Mouse (Mus musculus) midbrain, embryonic 12.5 days (tissue): ENCODE measurements around the gene Kif21b. TPM values are rescaled to one million over a fixed set of nuclear protein-coding genes. Genes with fewer than 3 reads are reported as not detected.

Source experiments
- ATAC-seq: fragments of 200-750 bp; cut with Nextera tagmentation; 2 replicates; pipeline ENCODE4 v1.8.0; 2017; ENCODE audit warnings: low read depth, moderate TSS enrichment, moderate library complexity; ENCODE audit not compliant: low FRiP score
- H3K27ac ChIP-seq: fragments of 300-500 bp; sonication (generic); replicated peaks from 2 replicates; pipeline ENCODE4 v1.5.1; 2016; ENCODE audit warnings: mild to moderate bottlenecking
- H3K27me3 ChIP-seq: fragments of 300-500 bp; sonication (generic); 2 replicates; pipeline ENCODE4 v1.6.1; 2016; ENCODE audit warnings: mild to moderate bottlenecking
- H3K36me3 ChIP-seq: fragments of 300-500 bp; sonication (generic); 2 replicates; pipeline ENCODE4 v1.6.1; 2016
- H3K4me1 ChIP-seq: fragments of 300-500 bp; sonication (generic); 2 replicates; pipeline ENCODE4 v1.6.1; 2016
- H3K4me2 ChIP-seq: fragments of 300-500 bp; sonication (generic); replicated peaks from 2 replicates; pipeline ENCODE4 v1.6.1; 2016; ENCODE audit warnings: mild to moderate bottlenecking, moderate library complexity
- H3K4me3 ChIP-seq: fragments of 300-500 bp; sonication (generic); 2 replicates; pipeline ENCODE4 v1.5.1; 2016; ENCODE audit warnings: mild to moderate bottlenecking
- H3K9ac ChIP-seq: fragments of 300-500 bp; sonication (generic); replicated peaks from 2 replicates; pipeline ENCODE4 v1.6.1; 2016; ENCODE audit warnings: mild to moderate bottlenecking, moderate library complexity
- H3K9me3 ChIP-seq: fragments of 300-500 bp; sonication (generic); 2 replicates; pipeline ENCODE4 v1.6.1; 2016; ENCODE audit warnings: mild to moderate bottlenecking
- WGBS: fragments of 180-500 bp; shearing (Covaris S2); methylation state at CpG from one replicate; pipeline ENCODE4 v1.1.7; 2016; 5-methylcytosine and 5-hydroxymethylcytosine counted together
- polyA plus RNA-seq: library from polyadenylated mRNA; unstranded; fragments of >200 nt; fragmentation: Nextera tagmentation; extraction: Ambion mirVana; gene quantifications from 2 replicates; pipeline ENCODE4 v1.2.1, GENCODE M21; 2016

Gene Kif21b
- polyA plus RNA-seq: 30.8 and 34.2 TPM in 2 replicates

DNA sequence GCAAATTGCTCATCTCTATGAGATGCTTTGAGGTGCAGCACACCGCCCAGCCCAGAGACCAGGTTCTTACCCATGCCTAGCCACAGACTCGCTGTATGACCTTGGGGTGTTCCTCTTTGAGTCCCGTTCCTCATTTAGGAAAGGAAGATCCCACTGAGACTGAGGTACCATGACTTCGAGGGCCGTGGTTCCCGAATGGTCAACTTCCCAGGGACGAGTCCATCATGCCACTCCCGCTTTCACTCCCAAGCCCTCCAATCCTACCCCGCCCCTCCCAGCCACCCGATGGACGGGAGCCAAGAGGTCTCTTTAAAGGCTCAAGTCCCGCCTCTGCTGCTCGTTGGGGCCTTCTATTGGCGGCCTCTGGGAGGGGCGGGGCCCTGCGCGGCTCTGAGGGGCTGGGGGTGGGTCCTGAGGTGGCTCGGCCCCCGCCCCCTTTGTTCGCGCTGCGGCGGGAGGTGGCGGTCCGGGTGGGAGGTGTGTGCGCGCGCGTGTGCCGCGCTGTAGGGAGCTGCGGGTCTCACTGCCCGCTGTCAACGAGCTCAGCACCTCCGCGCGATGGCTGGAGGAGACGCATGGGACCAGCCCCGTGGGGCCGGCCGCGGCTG, at the start of gene Kif21b:
TSS of gene Kif21b (plus strand) at position 439 of the 608 bp plus-strand sequence.
- ATAC-seq: peak; percentile 93
- Histone ChIP-seq H3K4me3 (peak within 1 kb of the TSS; percentile 88), H3K27me3 (peaks cover 39% of the 10 kb centered on the region), H3K27ac (peak within 1 kb of the TSS; percentile 90), H3K9ac (peak within 1 kb of the TSS; percentile 94), H3K4me1 (peaks cover 55% of the 10 kb centered on the region), H3K4me2 (peak within 1 kb of the TSS; percentile 84), H3K9me3 (no peaks in the 10 kb centered on the region), H3K36me3 (no peaks in the 10 kb centered on the region)
- under 1% methylated on average over 42 of the region's 42 CpGs for WGBS

DNA sequence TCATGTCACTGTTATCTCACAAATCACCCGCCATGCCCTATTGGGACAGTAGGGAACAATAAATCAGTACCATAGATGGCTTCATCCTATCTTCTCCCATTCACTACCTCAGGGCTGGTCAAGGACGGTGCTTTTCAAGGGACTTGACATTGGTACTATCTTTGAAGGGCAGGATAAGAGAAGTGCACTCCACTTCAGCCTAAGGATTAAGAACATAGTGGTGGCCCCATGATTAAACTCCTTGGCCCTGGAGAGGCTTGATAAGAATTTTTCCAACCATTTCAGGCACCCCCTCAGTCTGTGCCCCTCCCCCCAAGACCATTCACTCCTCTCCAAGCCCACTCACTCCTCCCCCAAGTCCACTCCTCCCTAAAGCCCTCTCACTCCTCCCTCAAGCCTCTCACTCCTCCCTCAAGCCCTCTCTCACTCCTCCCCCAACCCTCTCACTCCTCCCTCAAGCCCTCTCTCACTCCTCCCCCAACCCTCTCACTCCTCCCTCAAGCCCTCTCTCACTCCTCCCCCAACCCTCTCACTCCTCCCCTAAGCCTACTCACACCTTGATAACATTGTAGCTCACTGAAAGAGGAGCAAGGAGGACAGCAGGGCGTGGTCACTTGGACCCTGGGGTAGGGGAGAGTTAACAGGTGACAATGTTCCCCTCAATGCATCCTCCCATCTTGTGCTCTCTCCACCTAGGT, 45.1 kb upstream of the Kif21b start:
- Histone ChIP-seq H3K27ac (no peak overlapping the region), H3K4me2 (no peak overlapping the region), H3K4me1 (no peaks in the 10 kb centered on the region), H3K27me3 (no peaks in the 10 kb centered on the region), H3K36me3 (no peaks in the 10 kb centered on the region), H3K9me3 (peaks cover 4% of the 10 kb centered on the region; the same call in 1 of the 2 replicates), H3K9ac (no peak overlapping the region), H3K4me3 (no peak overlapping the region)
- no peak for ATAC-seq
- WGBS: 88% methylated on average over 3 of the region's 3 CpGs

DNA sequence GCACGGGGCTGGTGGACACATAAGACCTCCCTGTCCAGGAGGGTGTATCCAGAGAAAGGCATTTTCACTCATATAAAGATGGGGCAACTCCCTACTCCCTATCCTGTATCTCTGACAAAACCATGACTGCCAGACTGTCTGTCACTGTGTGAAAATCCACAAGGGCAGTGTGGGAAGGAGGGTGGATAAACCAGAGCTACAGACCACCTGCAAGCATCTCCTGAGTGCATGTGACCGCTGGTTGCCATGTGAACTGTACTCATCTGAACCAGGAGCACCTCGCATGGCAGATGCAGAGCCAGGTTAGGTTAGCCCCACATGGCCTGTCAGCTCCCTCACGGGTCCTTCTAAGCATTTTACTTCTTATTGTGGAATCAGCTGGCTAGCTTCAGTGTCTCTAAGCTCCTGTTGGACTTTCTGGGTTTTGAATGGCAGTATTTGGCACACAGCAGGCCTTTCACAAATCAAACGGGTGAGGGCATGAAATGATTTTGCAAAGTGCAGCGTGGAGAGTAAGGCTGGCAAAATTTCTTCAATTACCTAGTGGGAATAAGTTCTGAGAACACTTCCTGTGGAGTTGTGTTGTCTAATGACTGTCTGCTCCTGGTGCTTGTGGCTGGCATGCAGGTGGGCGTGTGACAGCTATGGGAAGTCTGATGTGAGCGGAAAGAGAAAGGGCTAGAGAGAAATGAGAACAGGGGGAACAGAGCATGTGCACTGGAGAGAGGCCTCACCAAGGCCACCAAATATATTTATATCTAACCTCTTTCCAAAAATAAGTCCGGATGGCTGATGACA, 41.6 kb upstream of the Kif21b start:
- Histone ChIP-seq H3K9ac (no peak overlapping the region), H3K4me3 (no peak overlapping the region), H3K4me1 (no peaks in the 10 kb centered on the region), H3K4me2 (no peak overlapping the region), H3K27ac (no peak overlapping the region), H3K9me3 (no peaks in the 10 kb centered on the region), H3K27me3 (no peaks in the 10 kb centered on the region), H3K36me3 (no peaks in the 10 kb centered on the region)
- no peak for ATAC-seq
- 80% methylated on average over 9 of the region's 9 CpGs for WGBS

DNA sequence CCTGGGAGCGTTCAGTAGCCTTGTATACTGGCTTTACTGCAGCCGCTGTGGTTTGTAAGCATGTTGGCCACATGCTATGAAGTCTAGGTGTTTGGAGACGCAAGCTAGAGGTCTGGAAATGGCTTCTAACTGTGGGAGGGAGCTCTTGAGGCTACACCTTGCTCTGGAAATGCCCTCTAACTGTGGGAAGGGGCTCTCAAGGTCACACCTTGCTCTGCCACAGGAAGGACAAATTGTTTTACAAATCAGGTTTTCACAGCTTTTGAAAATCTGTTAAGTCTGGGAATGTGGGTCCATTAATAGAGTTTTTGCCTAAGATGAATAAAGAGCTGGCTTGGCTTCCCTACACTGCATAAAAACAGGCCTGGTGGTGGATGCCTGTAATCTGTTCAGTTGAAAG, 37.5 kb upstream of the Kif21b start:
- H3K27ac ChIP-seq: no peak overlapping the region
- no peaks in the 10 kb centered on the region for H3K36me3 ChIP-seq
- ATAC-seq: no peak
- H3K9ac ChIP-seq: no peak overlapping the region
- no peaks in the 10 kb centered on the region for H3K4me1 ChIP-seq
- 81% methylated on average over 3 of the region's 3 CpGs for WGBS
- no peak overlapping the region for H3K4me2 ChIP-seq
- no peaks in the 10 kb centered on the region for H3K9me3 ChIP-seq
- H3K27me3 ChIP-seq: no peaks in the 10 kb centered on the region
- no peak overlapping the region for H3K4me3 ChIP-seq

DNA sequence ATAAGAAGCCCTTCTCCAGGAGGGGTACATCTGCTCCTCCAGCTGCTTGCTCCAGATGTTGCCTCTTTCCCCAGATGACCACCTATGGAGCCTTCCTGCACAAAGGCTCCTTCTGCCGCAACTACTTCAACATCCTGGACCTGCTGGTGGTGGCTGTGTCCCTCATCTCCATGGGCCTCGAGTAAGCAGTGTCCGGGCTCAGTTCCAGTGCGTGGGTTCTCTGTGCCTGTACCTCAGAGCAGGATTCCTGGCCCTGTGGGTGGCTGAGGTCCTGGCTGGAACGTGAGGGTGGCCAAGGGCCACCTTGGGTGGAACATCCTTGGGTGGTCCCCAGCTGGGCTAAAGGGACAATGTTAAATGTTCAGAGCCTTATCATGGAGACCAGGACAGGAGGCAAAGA, 36.4 kb upstream of the Kif21b start:
- H3K4me3 ChIP-seq: no peak overlapping the region
- H3K36me3 ChIP-seq: no peaks in the 10 kb centered on the region
- no peaks in the 10 kb centered on the region for H3K9me3 ChIP-seq
- no peaks in the 10 kb centered on the region for H3K4me1 ChIP-seq
- no peak overlapping the region for H3K27ac ChIP-seq
- no peak overlapping the region for H3K4me2 ChIP-seq
- H3K9ac ChIP-seq: no peak overlapping the region
- no peaks in the 10 kb centered on the region for H3K27me3 ChIP-seq
- 84% methylated on average over 5 of the region's 5 CpGs for WGBS
- no peak for ATAC-seq

DNA sequence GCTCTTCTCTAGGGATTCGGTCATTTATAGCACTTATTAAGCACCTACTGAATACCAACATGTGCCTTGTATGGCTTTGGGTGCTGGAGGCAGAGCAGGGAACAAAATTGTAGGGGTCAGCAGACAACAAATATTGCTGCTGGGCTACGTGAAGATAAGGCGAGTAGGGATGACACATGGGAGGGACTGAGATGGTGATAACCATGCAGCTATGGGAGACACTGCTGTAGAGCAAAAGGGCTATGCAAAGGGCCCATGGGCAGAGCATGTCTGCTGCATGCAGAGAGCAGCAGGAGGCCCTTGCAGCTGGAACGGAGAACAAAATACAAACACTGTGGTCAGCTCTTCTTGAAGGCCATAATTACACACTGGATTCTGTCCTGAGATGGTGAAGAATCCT, 29.1 kb upstream of the Kif21b start:
- ATAC-seq: no peak
- Histone ChIP-seq H3K27ac (no peak overlapping the region), H3K27me3 (no peaks in the 10 kb centered on the region), H3K36me3 (no peaks in the 10 kb centered on the region), H3K4me3 (no peak overlapping the region), H3K9me3 (no peaks in the 10 kb centered on the region), H3K4me1 (peaks cover 11% of the 10 kb centered on the region), H3K9ac (no peak overlapping the region), H3K4me2 (no peak overlapping the region)
- 75% methylated on average over 4 of the region's 4 CpGs for WGBS

DNA sequence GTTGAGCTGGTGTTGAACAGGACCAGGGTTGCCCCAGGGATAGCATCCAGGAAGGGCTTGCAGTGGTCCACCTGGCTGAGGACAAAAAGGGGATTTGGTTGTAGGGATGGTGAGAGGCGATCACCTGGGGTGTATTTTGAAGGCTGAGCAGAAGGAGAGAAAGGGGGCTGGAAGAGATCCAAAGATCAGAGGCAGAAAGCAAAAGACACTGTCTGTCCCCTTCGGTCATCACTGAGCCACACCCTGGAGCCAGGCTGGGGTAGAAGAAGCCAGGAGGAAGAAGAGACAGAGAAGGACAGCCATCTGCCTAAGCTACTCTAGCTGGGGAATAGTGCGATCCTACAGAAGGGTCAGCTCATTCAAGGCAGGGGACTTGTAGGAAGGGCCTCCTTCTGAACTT, 28.6 kb upstream of the Kif21b start:
- Histone ChIP-seq H3K4me1 (peaks cover 11% of the 10 kb centered on the region), H3K36me3 (no peaks in the 10 kb centered on the region), H3K9me3 (no peaks in the 10 kb centered on the region), H3K4me3 (no peak overlapping the region), H3K4me2 (no peak overlapping the region), H3K27ac (no peak overlapping the region), H3K27me3 (no peaks in the 10 kb centered on the region), H3K9ac (no peak overlapping the region)
- WGBS: 83% methylated on average over 3 of the region's 3 CpGs
- ATAC-seq: no peak

DNA sequence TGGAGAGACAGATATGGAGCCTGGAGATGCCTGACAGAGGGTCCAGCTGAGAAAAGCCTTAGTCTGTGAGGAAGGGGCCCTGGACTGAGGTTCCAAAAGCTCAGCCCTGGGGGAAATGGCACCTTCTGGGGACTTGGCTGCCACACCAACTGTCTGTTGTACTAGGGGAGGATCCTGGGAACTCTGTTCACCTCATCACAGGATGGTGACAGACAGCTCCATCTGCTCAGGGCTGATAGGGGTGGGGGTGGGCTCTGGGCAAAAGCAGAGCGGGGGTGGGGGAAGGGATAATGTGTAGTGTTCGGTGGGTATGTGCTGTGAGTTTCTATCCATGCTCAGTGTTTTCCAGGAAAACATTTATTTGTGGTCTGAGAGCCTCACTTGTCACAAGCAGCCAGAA, 28.2 kb upstream of the Kif21b start:
- Histone ChIP-seq H3K4me2 (no peak overlapping the region), H3K27ac (no peak overlapping the region), H3K9ac (no peak overlapping the region), H3K4me1 (peaks cover 11% of the 10 kb centered on the region), H3K4me3 (no peak overlapping the region), H3K36me3 (no peaks in the 10 kb centered on the region), H3K9me3 (no peaks in the 10 kb centered on the region), H3K27me3 (no peaks in the 10 kb centered on the region)
- WGBS: 74% methylated on average over 2 of the region's 2 CpGs
- ATAC-seq: no peak

DNA sequence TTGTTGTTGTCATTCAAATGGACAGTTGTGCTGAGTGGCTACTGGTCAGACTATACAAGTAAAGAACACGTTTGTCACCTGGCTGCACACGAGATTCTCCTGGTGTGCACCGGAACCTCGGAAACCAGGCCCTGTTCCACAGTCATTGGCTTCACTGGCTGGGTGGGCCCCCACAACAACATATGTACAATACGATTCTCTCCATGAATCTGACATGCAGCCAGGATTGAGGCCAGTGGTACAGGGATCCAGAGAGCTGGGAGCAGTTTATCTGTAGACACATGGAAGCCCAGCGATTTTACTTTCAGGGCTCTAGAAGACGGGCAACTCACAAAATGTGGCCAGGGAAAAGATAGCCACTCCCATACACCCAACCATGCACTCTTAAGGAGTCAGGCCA, 27.5 kb upstream of the Kif21b start:
- Histone ChIP-seq H3K36me3 (no peaks in the 10 kb centered on the region), H3K4me3 (no peak overlapping the region), H3K27me3 (no peaks in the 10 kb centered on the region; the same call in 1 of the 2 replicates), H3K4me1 (peaks cover 11% of the 10 kb centered on the region), H3K4me2 (no peak overlapping the region), H3K9me3 (no peaks in the 10 kb centered on the region), H3K27ac (no peak overlapping the region), H3K9ac (no peak overlapping the region)
- ATAC-seq: no peak
- 88% methylated on average over 7 of the region's 7 CpGs for WGBS

DNA sequence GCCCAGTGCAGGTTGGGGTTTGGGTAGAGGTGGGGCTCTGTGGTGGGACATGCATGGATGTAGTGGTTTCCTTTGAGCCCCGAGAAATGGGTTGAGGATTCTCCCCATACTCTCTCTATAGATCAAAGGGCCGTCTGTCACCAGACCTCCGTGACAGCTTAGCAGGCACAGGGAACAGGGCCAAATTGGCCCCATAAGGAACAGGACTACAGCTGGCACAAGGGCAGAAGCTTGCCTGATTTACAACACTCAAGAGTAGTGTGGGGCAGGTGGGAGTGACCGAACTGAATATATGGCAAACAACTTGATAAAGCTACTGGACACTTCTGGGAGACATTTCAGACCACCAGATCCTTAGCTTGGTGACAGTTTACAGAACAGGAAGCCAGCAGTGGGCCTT, 26.4 kb upstream of the Kif21b start:
- no peak overlapping the region for H3K4me3 ChIP-seq
- H3K4me1 ChIP-seq: peaks cover 11% of the 10 kb centered on the region
- WGBS: 61% methylated on average over 4 of the region's 4 CpGs
- H3K9ac ChIP-seq: no peak overlapping the region
- H3K4me2 ChIP-seq: no peak overlapping the region
- 0 out of 2 replicates have a peak overlapping the region, but pooled peaks have one; percentile 1 for H3K27ac ChIP-seq
- no peaks in the 10 kb centered on the region for H3K36me3 ChIP-seq
- ATAC-seq: no peak
- H3K9me3 ChIP-seq: no peaks in the 10 kb centered on the region
- no peaks in the 10 kb centered on the region; the same call in 1 of the 2 replicates for H3K27me3 ChIP-seq

DNA sequence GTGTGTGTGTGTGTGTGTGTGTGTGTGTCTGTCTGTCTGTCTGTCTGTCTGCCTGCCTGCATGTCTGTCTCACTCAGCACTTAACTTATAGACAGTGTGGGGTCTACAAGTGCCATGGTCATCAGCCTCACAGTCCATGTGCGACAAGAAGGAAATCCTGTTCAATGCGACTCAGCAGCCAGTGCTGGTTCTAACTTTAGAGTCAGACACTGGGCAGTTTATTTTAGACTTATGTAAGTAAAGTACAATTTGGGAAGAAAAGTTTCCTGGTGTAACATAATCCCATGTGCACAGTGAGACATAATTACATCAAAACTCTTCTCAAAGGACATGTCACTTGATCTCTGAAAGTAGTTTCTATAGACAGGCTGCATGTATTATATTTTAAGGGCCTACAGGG, 21.7 kb upstream of the Kif21b start:
- no peak overlapping the region for H3K27ac ChIP-seq
- H3K9me3 ChIP-seq: no peaks in the 10 kb centered on the region
- H3K27me3 ChIP-seq: no peaks in the 10 kb centered on the region; the same call in 1 of the 2 replicates
- H3K36me3 ChIP-seq: no peaks in the 10 kb centered on the region
- no peak overlapping the region for H3K9ac ChIP-seq
- H3K4me3 ChIP-seq: no peak overlapping the region
- H3K4me1 ChIP-seq: no peaks in the 10 kb centered on the region
- WGBS: 94% methylated on average over 2 of the region's 2 CpGs
- no peak for ATAC-seq
- H3K4me2 ChIP-seq: no peak overlapping the region

DNA sequence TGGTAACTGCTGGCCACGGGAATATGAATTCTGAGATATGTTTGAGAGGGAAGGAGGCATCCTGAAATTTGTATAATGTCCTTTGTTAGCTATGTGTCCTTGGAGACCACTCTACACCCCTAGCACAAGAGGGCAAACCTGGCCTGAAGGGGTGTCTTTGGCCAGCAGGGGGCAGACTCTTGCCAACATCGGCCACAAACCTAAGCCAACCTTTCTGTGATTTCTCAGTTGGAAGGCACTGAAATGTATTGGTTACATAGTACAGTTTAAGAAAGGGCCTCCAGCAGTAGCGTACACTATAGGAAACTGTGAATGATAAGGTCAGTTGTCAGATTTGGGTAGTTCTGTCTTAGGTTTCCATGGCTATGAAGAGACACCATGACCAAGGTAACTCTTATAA, 15.0 kb upstream of the Kif21b start:
- WGBS: 31% methylated on average over 3 of the region's 3 CpGs
- H3K36me3 ChIP-seq: no peaks in the 10 kb centered on the region
- H3K27ac ChIP-seq: no peak overlapping the region

More for the DNA sequence above, 15.0 kb upstream of the Kif21b start:
- H3K9me3 ChIP-seq: no peaks in the 10 kb centered on the region
- H3K4me2 ChIP-seq: no peak overlapping the region
- H3K4me1 ChIP-seq: peaks cover 13% of the 10 kb centered on the region
- ATAC-seq: 0 out of 2 replicates have a peak, but pooled peaks have one; percentile 23
- no peak overlapping the region for H3K4me3 ChIP-seq
- no peaks in the 10 kb centered on the region for H3K27me3 ChIP-seq
- no peak overlapping the region for H3K9ac ChIP-seq
